ENCODE assay signal across 13 mouse cellular contexts in genomic region chr4:29133404-29134307, GRCm38 (mm10).
DNase-seq lines count a peak whose midpoint lies in the region; ATAC-seq lines count a peak whose summit lies in the region.
"Had no signal": no experiment of that assay in that cellular context is flagged by ENCODE, and none has a peak within 500 bp of the region (broad histone marks: within the 10 kb centered on the region; RNA-seq: fewer than 3 reads in every experiment).

No protein-coding gene starts in this region.

- H3K27ac ChIP-seq in heart, embryonic 13.5 days (replicated peaks) = 0 out of 2 replicates have a peak overlapping the region, but pooled peaks have one; percentile 13
- no peak overlapping the region for H3K27ac ChIP-seq in heart, embryonic 12.5 days (ENCODE audit: poor library complexity, severe bottlenecking)
- H3K27ac ChIP-seq: left cerebral cortex, adult 2 months had no signal

- H3K27me3 ChIP-seq in heart, embryonic 13.5 days (replicated peaks) = no peaks in the 10 kb centered on the region
- H3K27me3 ChIP-seq in heart, embryonic 12.5 days (replicated peaks) = no peaks in the 10 kb centered on the region
- H3K27me3 ChIP-seq: Patski had no signal

- 62% methylated on average over 21 of the region's 21 CpGs for WGBS in heart, embryonic 13.5 days
- WGBS in heart, embryonic 12.5 days = 69% methylated on average over 21 of the region's 21 CpGs

- no peak overlapping the region for H3K4me3 ChIP-seq in heart, embryonic 13.5 days
- no peak overlapping the region for H3K4me3 ChIP-seq in heart, embryonic 12.5 days
- H3K4me3 ChIP-seq: left cerebral cortex, adult 2 months; myocyte had no signal

- ATAC-seq in heart, embryonic 13.5 days (ENCODE audit: extremely low read depth, insufficient number of reproducible peaks, low FRiP score, low TSS enrichment) = no peak
- no peak for ATAC-seq in heart, embryonic 12.5 days (ENCODE audit: insufficient number of reproducible peaks, low FRiP score)
- ATAC-seq in megakaryocyte-erythroid progenitor cell, adult 5-6 weeks (replicated peaks; ENCODE audit: low FRiP score, low TSS enrichment, poor library complexity, severe bottlenecking) = peak; percentile 38; the same call in 1 of the 2 replicates
- ATAC-seq: Patski had no signal

- H3K4me2 ChIP-seq in heart, embryonic 13.5 days = peak overlapping the region; percentile 43
- H3K4me2 ChIP-seq in heart, embryonic 12.5 days = no peak overlapping the region

- H3K9me3 ChIP-seq in heart, embryonic 13.5 days = no peaks in the 10 kb centered on the region
- H3K9me3 ChIP-seq in heart, embryonic 12.5 days (replicated peaks) = no peaks in the 10 kb centered on the region

- H3K4me1 ChIP-seq in heart, embryonic 13.5 days = peaks cover 6% of the 10 kb centered on the region
- H3K4me1 ChIP-seq in heart, embryonic 12.5 days (replicated peaks) = 0 out of 2 replicates have a peak, but pooled peaks cover 3% of the 10 kb centered on the region

- H3K36me3 ChIP-seq in heart, embryonic 13.5 days = no peaks in the 10 kb centered on the region
- H3K36me3 ChIP-seq in heart, embryonic 12.5 days = no peaks in the 10 kb centered on the region

- peak; percentile 58 for DNase-seq in left cerebral cortex, postnatal 4 days
- no peak for DNase-seq in left cerebral cortex, adult 9 months (ENCODE audit: low spot score in 2 of 2)
- DNase-seq in hindlimb bud, embryonic 11.5 days (ENCODE audit: extremely low spot score, low read depth, low spot score) = peak; percentile 39
- no peak for DNase-seq in urinary bladder, adult 2 months (ENCODE audit: low spot score)
- DNase-seq in adrenal gland, adult 8-10 months = no peak
- DNase-seq: adrenal gland, postnatal 10 days; cerebellum, adult 11-12 months had no signal

- no peak overlapping the region for H3K9ac ChIP-seq in heart, embryonic 13.5 days
- no peak overlapping the region for H3K9ac ChIP-seq in heart, embryonic 12.5 days

- intact Hi-C loops in left cerebral cortex, postnatal 4 days (cut with DNase I) = no loop called here

Comparison
In these comparisons a context has a peak if more than half of its experiments do, and no peak if none do; other contexts are left out.
1. DNase-seq: peak in left cerebral cortex, postnatal 4 days (single experiment) and hindlimb bud, embryonic 11.5 days (single experiment); none in left cerebral cortex, adult 9 months (0 of 2), urinary bladder, adult 2 months (single experiment) and adrenal gland, adult 8-10 months (single experiment).